Mouse (Mus musculus) heart, postnatal 25 days (tissue): ENCODE results near the gene Gria2. TPM values are rescaled to one million over a fixed set of nuclear protein-coding genes. Genes with fewer than 3 reads are reported as not detected.

Experiments
- DNase-seq: peaks from one replicate; pipeline ENCODE4 v3.0.0; 2022; ENCODE audit warnings: low spot score
- intact Hi-C: fragments of 180-260 bp; cut with DNase I; formaldehyde crosslinking; loops from one replicate; pipeline ENCODE4 v1.15.1; 2025
- total RNA-seq, 2 experiments: library from RNA; stranded (reverse); gene quantifications; 2 replicates each; pipeline ENCODE4 v1.2.3; 2021

Gria2 gene
- not detected for total RNA-seq

GRCm38 (mm10) chr3:80802596-80803081, at the start of gene Gria2:
Gene Gria2 (minus strand): TSS chr3:80802835.
- no peak for DNase-seq
- intact Hi-C loops = no loop called here

GRCm38 (mm10) chr3:80850947-80851346, 48.3 kb upstream of the Gria2 start:
- no peak for DNase-seq
- intact Hi-C loops = no loop called here

- no peak for DNase-seq
- intact Hi-C loops = no loop called here
These were observed 43.0 kb upstream of the Gria2 start for GRCm38 (mm10) chr3:80845634-80846033.

GRCm38 (mm10) chr3:80839845-80840244, 37.2 kb upstream of the Gria2 start:
- DNase-seq = no peak
- intact Hi-C loops = no loop called here

GRCm38 (mm10) chr3:80837583-80837982, 34.9 kb upstream of the Gria2 start:
- intact Hi-C loops = no loop called here
- no peak for DNase-seq

- DNase-seq = no peak
- intact Hi-C loops = no loop called here
These were observed 21.3 kb upstream of the Gria2 start for GRCm38 (mm10) chr3:80823975-80824374.

- intact Hi-C loops = no loop called here
- DNase-seq = no peak
These were observed 16.0 kb upstream of the Gria2 start for GRCm38 (mm10) chr3:80818619-80819018.

GRCm38 (mm10) chr3:80813734-80814133, 11.1 kb upstream of the Gria2 start:
- intact Hi-C loops = no loop called here
- no peak for DNase-seq

GRCm38 (mm10) chr3:80812237-80812636, 9.6 kb upstream of the Gria2 start:
- intact Hi-C loops = no loop called here

GRCm38 (mm10) chr3:80805327-80805726, 2.7 kb upstream of the Gria2 start:
- intact Hi-C loops = no loop called here
- no peak for DNase-seq

More at GRCm38 (mm10) chr3:80812237-80812636, 9.6 kb upstream of the Gria2 start:
- no peak for DNase-seq

GRCm38 (mm10) chr3:80803811-80804210, 1.2 kb upstream of the Gria2 start:
- DNase-seq = no peak
- intact Hi-C loops = no loop called here

GRCm38 (mm10) chr3:80803211-80803610, 576 bp upstream of the Gria2 start:
- intact Hi-C loops = no loop called here
- no peak for DNase-seq

- no peak for DNase-seq
- intact Hi-C loops = no loop called here
These were observed 766 bp downstream of the Gria2 start for GRCm38 (mm10) chr3:80801827-80802310.

GRCm38 (mm10) chr3:80800995-80801826, 1.4 kb downstream of the Gria2 start:
- intact Hi-C loops = no loop called here
- DNase-seq = no peak

- intact Hi-C loops = no loop called here
- DNase-seq = no peak
These were observed 2.2 kb downstream of the Gria2 start for GRCm38 (mm10) chr3:80800299-80800994.

GRCm38 (mm10) chr3:80797935-80798334, 4.7 kb downstream of the Gria2 start:
- DNase-seq = no peak
- intact Hi-C loops = loop anchor here (5.0 kb wide), 1 partner anchor 716 kb away; no protein-coding TSS in a partner anchor

GRCm38 (mm10) chr3:80796764-80797163, 5.9 kb downstream of the Gria2 start:
- intact Hi-C loops = loop anchor here (5.0 kb wide), 1 partner anchor 714 kb away; no protein-coding TSS in a partner anchor

GRCm38 (mm10) chr3:80795284-80795683, 7.4 kb downstream of the Gria2 start:
- DNase-seq = no peak
- intact Hi-C loops = loop anchor here (5.0 kb wide), 1 partner anchor 713 kb away; no protein-coding TSS in a partner anchor

More at GRCm38 (mm10) chr3:80796764-80797163, 5.9 kb downstream of the Gria2 start:
- no peak for DNase-seq

GRCm38 (mm10) chr3:80787116-80787744, 15.4 kb downstream of the Gria2 start:
- intact Hi-C loops = no loop called here

GRCm38 (mm10) chr3:80781144-80781530, 21.5 kb downstream of the Gria2 start:
- intact Hi-C loops = no loop called here
- DNase-seq = no peak

More at GRCm38 (mm10) chr3:80787116-80787744, 15.4 kb downstream of the Gria2 start:
- DNase-seq = no peak
